Mouse (Mus musculus) stomach, postnatal 0 days (tissue): ENCODE data around the gene Inpp4a.
A peak's percentile ranks its signal among the peaks of the same experiment; 100 is the strongest.

Experiments used
- CTCF ChIP-seq: IDR thresholded peaks from 2 replicates; pipeline ENCODE4 v1.5.1; 2016; ENCODE audit warnings: antibody characterized with exemption, low read depth, mild to moderate bottlenecking, moderate library complexity
- EP300 ChIP-seq: optimal IDR thresholded peaks from 2 replicates; pipeline ENCODE3; 2016; ENCODE audit warnings: antibody characterized with exemption

DNA sequence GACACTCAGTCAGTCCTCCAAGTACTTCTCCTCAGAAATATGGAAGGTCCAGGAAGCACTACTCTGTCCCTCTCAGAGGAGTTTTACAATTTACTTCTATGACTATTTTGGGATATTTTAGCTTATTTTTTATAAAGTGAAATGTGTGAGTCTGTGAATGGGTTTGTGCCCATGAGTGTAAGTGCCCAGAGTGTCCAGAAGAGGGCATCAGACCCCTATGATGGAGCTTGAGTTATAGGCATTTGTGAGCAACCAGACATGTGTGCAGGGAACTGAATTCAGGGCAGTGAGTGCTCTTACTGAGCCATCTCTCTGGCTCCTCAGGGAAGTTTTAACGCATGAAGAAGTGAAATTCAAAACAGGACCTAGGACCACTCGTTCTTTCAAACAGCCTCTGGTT, 41.2 kb upstream of the Inpp4a start:
- TF ChIP-seq CTCF (peak; percentile 22; the same call in 1 of the 2 replicates), EP300 (no peak)
